Mouse (Mus musculus) erythroblast, embryonic 14.5 days (primary cell): Measurements from ENCODE around the gene Klrg1. TPM values are rescaled to one million over a fixed set of nuclear protein-coding genes. Genes with fewer than 3 reads are reported as not detected.

Experiments
- H3K27me3 ChIP-seq: 2 replicates; pipeline ENCODE4 v1.6.1; 2012; ENCODE audit warnings: inconsistent platforms; ENCODE audit not compliant: control insufficient read depth
- H3K36me3 ChIP-seq: 2 replicates; pipeline ENCODE4 v1.6.1; 2012; ENCODE audit warnings: mild to moderate bottlenecking, inconsistent platforms; ENCODE audit not compliant: control insufficient read depth
- H3K4me1 ChIP-seq: 2 replicates; pipeline ENCODE4 v1.6.1; 2012; ENCODE audit warnings: inconsistent platforms; ENCODE audit not compliant: control insufficient read depth
- H3K4me3 ChIP-seq: replicated peaks from 2 replicates; pipeline ENCODE3; 2012; ENCODE audit warnings: moderate library complexity, mild to moderate bottlenecking, inconsistent platforms
- H3K9me3 ChIP-seq: 2 replicates; pipeline ENCODE4 v1.6.1; 2012; ENCODE audit warnings: low read length, inconsistent platforms, mixed read lengths; ENCODE audit not compliant: control insufficient read depth
- GATA1 ChIP-seq: IDR thresholded peaks from 2 replicates; pipeline ENCODE4 v1.6.1; 2012; ENCODE audit warnings: low read length, inconsistent platforms, mixed read lengths
- TAL1 ChIP-seq: IDR thresholded peaks from 3 replicates; pipeline ENCODE4 v1.6.1; 2012; ENCODE audit warnings: low read length, inconsistent platforms, mixed read lengths
- polyA plus RNA-seq: library from polyadenylated mRNA; stranded (reverse); fragments of >175 nt; gene quantifications from 2 replicates; pipeline ENCODE4 v1.2.3, GENCODE M21; 2012

Gene Klrg1
- polyA plus RNA-seq, 1 experiment: not detected

- no peaks in the 10 kb centered on the region for H3K9me3 ChIP-seq
- TF ChIP-seq TAL1: no peak
- no peak for TF ChIP-seq GATA1
- H3K27me3 ChIP-seq: peaks cover 10% of the 10 kb centered on the region
- H3K4me3 ChIP-seq: no peak overlapping the region
- no peaks in the 10 kb centered on the region for H3K36me3 ChIP-seq
- H3K4me1 ChIP-seq: peaks cover 6% of the 10 kb centered on the region
Measured at GRCm38 (mm10) chr6:122295242-122295641, 12.6 kb upstream of the Klrg1 start.

GRCm38 (mm10) chr6:122294290-122294689 lies 11.6 kb upstream of the Klrg1 start:
- Histone ChIP-seq H3K9me3 (no peaks in the 10 kb centered on the region), H3K4me3 (no peak overlapping the region), H3K4me1 (peaks cover 6% of the 10 kb centered on the region), H3K27me3 (peaks cover 10% of the 10 kb centered on the region), H3K36me3 (no peaks in the 10 kb centered on the region)
- TF ChIP-seq GATA1 (no peak), TAL1 (no peak)

GRCm38 (mm10) chr6:122293796-122294195 lies 11.1 kb upstream of the Klrg1 start:
- Histone ChIP-seq H3K4me3 (no peak overlapping the region), H3K27me3 (peaks cover 10% of the 10 kb centered on the region), H3K9me3 (no peaks in the 10 kb centered on the region), H3K36me3 (no peaks in the 10 kb centered on the region), H3K4me1 (peaks cover 6% of the 10 kb centered on the region)
- TF ChIP-seq GATA1 (no peak), TAL1 (no peak)

GRCm38 (mm10) chr6:122293121-122293520 lies 10.4 kb upstream of the Klrg1 start:
- H3K9me3 ChIP-seq: no peaks in the 10 kb centered on the region
- TF ChIP-seq TAL1 (no peak), GATA1 (no peak)
- H3K4me1 ChIP-seq: peaks cover 6% of the 10 kb centered on the region
- peaks cover 10% of the 10 kb centered on the region for H3K27me3 ChIP-seq
- H3K4me3 ChIP-seq: no peak overlapping the region
- no peaks in the 10 kb centered on the region for H3K36me3 ChIP-seq

GRCm38 (mm10) chr6:122292184-122292583 lies 9.5 kb upstream of the Klrg1 start:
- no peaks in the 10 kb centered on the region for H3K4me1 ChIP-seq
- no peak overlapping the region for H3K4me3 ChIP-seq
- no peaks in the 10 kb centered on the region for H3K36me3 ChIP-seq
- H3K27me3 ChIP-seq: peaks cover 5% of the 10 kb centered on the region
- no peak for TF ChIP-seq GATA1
- TF ChIP-seq TAL1: no peak
- H3K9me3 ChIP-seq: no peaks in the 10 kb centered on the region

GRCm38 (mm10) chr6:122291735-122292134 lies 9.1 kb upstream of the Klrg1 start:
- Histone ChIP-seq H3K4me1 (no peaks in the 10 kb centered on the region), H3K4me3 (no peak overlapping the region), H3K27me3 (0 out of 2 replicates have a peak, but pooled peaks cover 2% of the 10 kb centered on the region), H3K36me3 (no peaks in the 10 kb centered on the region), H3K9me3 (no peaks in the 10 kb centered on the region)
- TF ChIP-seq TAL1 (no peak), GATA1 (no peak)

- Histone ChIP-seq H3K4me1 (no peaks in the 10 kb centered on the region), H3K9me3 (no peaks in the 10 kb centered on the region), H3K27me3 (no peaks in the 10 kb centered on the region), H3K36me3 (no peaks in the 10 kb centered on the region), H3K4me3 (no peak overlapping the region)
- TF ChIP-seq TAL1 (no peak), GATA1 (no peak)
Measured at GRCm38 (mm10) chr6:122291264-122291663, 8.6 kb upstream of the Klrg1 start.

GRCm38 (mm10) chr6:122290253-122290652 lies 7.6 kb upstream of the Klrg1 start:
- TF ChIP-seq GATA1 (no peak), TAL1 (no peak)
- no peaks in the 10 kb centered on the region for H3K36me3 ChIP-seq
- no peaks in the 10 kb centered on the region for H3K4me1 ChIP-seq
- H3K9me3 ChIP-seq: no peaks in the 10 kb centered on the region
- H3K4me3 ChIP-seq: no peak overlapping the region
- H3K27me3 ChIP-seq: no peaks in the 10 kb centered on the region

GRCm38 (mm10) chr6:122289313-122289712 lies 6.6 kb upstream of the Klrg1 start:
- H3K4me1 ChIP-seq: peaks cover 3% of the 10 kb centered on the region
- no peaks in the 10 kb centered on the region for H3K27me3 ChIP-seq
- TF ChIP-seq GATA1: no peak
- TF ChIP-seq TAL1: no peak
- H3K4me3 ChIP-seq: no peak overlapping the region
- H3K36me3 ChIP-seq: no peaks in the 10 kb centered on the region
- H3K9me3 ChIP-seq: no peaks in the 10 kb centered on the region

- H3K36me3 ChIP-seq: no peaks in the 10 kb centered on the region
- TF ChIP-seq GATA1: no peak
- no peak for TF ChIP-seq TAL1
- H3K9me3 ChIP-seq: no peaks in the 10 kb centered on the region
- H3K4me1 ChIP-seq: peaks cover 5% of the 10 kb centered on the region
- H3K27me3 ChIP-seq: no peaks in the 10 kb centered on the region
- H3K4me3 ChIP-seq: no peak overlapping the region
Measured at GRCm38 (mm10) chr6:122288263-122288662, 5.6 kb upstream of the Klrg1 start.
